Mouse (Mus musculus): Measurements from ENCODE around the gene Cnpy3. TPM values are rescaled to one million over a fixed set of nuclear protein-coding genes. Genes with fewer than 3 reads are reported as not detected.

Cnpy3 gene
- polyA plus RNA-seq, 1 experiment from 2014 or later, result 67.0 TPM

GRCm38 (mm10) chr17:46699245-46699644 lies 52.8 kb downstream of the Cnpy3 start:
- H3K4me1 ChIP-seq, result peaks cover 28% of the 10 kb centered on the region
- no peak overlapping the region for H3K4me3 ChIP-seq
- H3K27me3 ChIP-seq, result no peaks in the 10 kb centered on the region
- no peaks in the 10 kb centered on the region for H3K9me3 ChIP-seq
- no peak for ATAC-seq (ENCODE audit: insufficient number of reproducible peaks, insufficient read depth, low FRiP score, low TSS enrichment, low read depth)
- no peak overlapping the region for H3K27ac ChIP-seq
- H3K9ac ChIP-seq, result no peak overlapping the region; the same call in 1 of the 2 replicates
- WGBS, result 88% methylated on average over 5 of the region's 5 CpGs
- no peak overlapping the region for H3K4me2 ChIP-seq
- peaks cover 50% of the 10 kb centered on the region for H3K36me3 ChIP-seq

- Histone ChIP-seq H3K27me3 (no peaks in the 10 kb centered on the region), H3K9me3 (no peaks in the 10 kb centered on the region), H3K4me3 (no peak overlapping the region), H3K27ac (no peak overlapping the region), H3K4me1 (peaks cover 22% of the 10 kb centered on the region), H3K9ac (no peak overlapping the region), H3K4me2 (no peak overlapping the region), H3K36me3 (peaks cover 53% of the 10 kb centered on the region)
- no peak for ATAC-seq (ENCODE audit: insufficient number of reproducible peaks, insufficient read depth, low FRiP score, low TSS enrichment, low read depth)
- 82% methylated on average over 6 of the region's 6 CpGs for WGBS
These were observed 53.5 kb downstream of the Cnpy3 start for GRCm38 (mm10) chr17:46698515-46698914.

GRCm38 (mm10) chr17:46694517-46695063 lies 57.4 kb downstream of the Cnpy3 start:
- H3K9me3 ChIP-seq, result no peaks in the 10 kb centered on the region
- no peak overlapping the region for H3K27ac ChIP-seq
- H3K4me2 ChIP-seq, result no peak overlapping the region
- no peaks in the 10 kb centered on the region for H3K4me1 ChIP-seq
- H3K36me3 ChIP-seq, result peaks cover 48% of the 10 kb centered on the region
- no peak overlapping the region for H3K9ac ChIP-seq
- no peak for ATAC-seq (ENCODE audit: insufficient number of reproducible peaks, insufficient read depth, low FRiP score, low TSS enrichment, low read depth)
- H3K4me3 ChIP-seq, result no peak overlapping the region
- no peaks in the 10 kb centered on the region for H3K27me3 ChIP-seq
- 85% methylated on average over 1 of the region's 1 CpGs for WGBS

GRCm38 (mm10) chr17:46691390-46691789 lies 60.6 kb downstream of the Cnpy3 start:
- no peak overlapping the region for H3K4me3 ChIP-seq
- H3K9ac ChIP-seq, result no peak overlapping the region
- H3K4me1 ChIP-seq, result no peaks in the 10 kb centered on the region
- H3K27me3 ChIP-seq, result no peaks in the 10 kb centered on the region
- WGBS, result 88% methylated on average over 2 of the region's 2 CpGs
- H3K9me3 ChIP-seq, result no peaks in the 10 kb centered on the region
- no peak overlapping the region for H3K4me2 ChIP-seq
- H3K27ac ChIP-seq, result no peak overlapping the region
- no peak for ATAC-seq (ENCODE audit: insufficient number of reproducible peaks, insufficient read depth, low FRiP score, low TSS enrichment, low read depth)
- H3K36me3 ChIP-seq, result peaks cover 38% of the 10 kb centered on the region

GRCm38 (mm10) chr17:46690665-46691064 lies 61.3 kb downstream of the Cnpy3 start:
- Histone ChIP-seq H3K4me2 (no peak overlapping the region), H3K9me3 (no peaks in the 10 kb centered on the region), H3K36me3 (peaks cover 38% of the 10 kb centered on the region), H3K27me3 (no peaks in the 10 kb centered on the region), H3K9ac (no peak overlapping the region), H3K27ac (no peak overlapping the region), H3K4me1 (no peaks in the 10 kb centered on the region), H3K4me3 (no peak overlapping the region)
- no peak for ATAC-seq (ENCODE audit: insufficient number of reproducible peaks, insufficient read depth, low FRiP score, low TSS enrichment, low read depth)
- WGBS, result 96% methylated on average over 12 of the region's 12 CpGs

- peaks cover 9% of the 10 kb centered on the region for H3K4me1 ChIP-seq
- H3K4me2 ChIP-seq, result no peak overlapping the region
- no peaks in the 10 kb centered on the region for H3K27me3 ChIP-seq
- H3K9ac ChIP-seq, result no peak overlapping the region
- H3K27ac ChIP-seq, result no peak overlapping the region
- no peak for ATAC-seq (ENCODE audit: insufficient number of reproducible peaks, insufficient read depth, low FRiP score, low TSS enrichment, low read depth)
- no peak overlapping the region for H3K4me3 ChIP-seq
- peaks cover 53% of the 10 kb centered on the region for H3K36me3 ChIP-seq
- WGBS, result 91% methylated on average over 6 of the region's 6 CpGs
- no peaks in the 10 kb centered on the region for H3K9me3 ChIP-seq
These were observed 66.1 kb downstream of the Cnpy3 start for GRCm38 (mm10) chr17:46685913-46686312.

Other genes with a start within 250 kb of the Cnpy3 start
- gene Cul9, start 205.8 kb downstream of the Cnpy3 start, polyA plus RNA-seq (2015; fragmentation: Nextera tagmentation; extraction: Ambion mirVana), result 10.7 and 11.4 TPM in 2 replicates
- 6.3 and 8.9 TPM in 2 replicates for gene Srf, start 196.0 kb downstream of the Cnpy3 start, polyA plus RNA-seq (2015; fragmentation: Nextera tagmentation; extraction: Ambion mirVana)
- gene Ptk7, start 122.7 kb downstream of the Cnpy3 start, polyA plus RNA-seq (2015; fragmentation: Nextera tagmentation; extraction: Ambion mirVana), result 148 and 149 TPM in 2 replicates
- gene Klc4, start 106.2 kb downstream of the Cnpy3 start, polyA plus RNA-seq (2015; fragmentation: Nextera tagmentation; extraction: Ambion mirVana), result 21.8 and 26.3 TPM in 2 replicates
- gene Mrpl2, start 106.0 kb downstream of the Cnpy3 start, polyA plus RNA-seq (2015; fragmentation: Nextera tagmentation; extraction: Ambion mirVana), result 92.7 and 95.4 TPM in 2 replicates
- 57.4 and 64.1 TPM in 2 replicates for gene Cul7, start 101.9 kb downstream of the Cnpy3 start, polyA plus RNA-seq (2015; fragmentation: Nextera tagmentation; extraction: Ambion mirVana)
- gene Rrp36, start 77.9 kb downstream of the Cnpy3 start, polyA plus RNA-seq (2015; fragmentation: Nextera tagmentation; extraction: Ambion mirVana), result 72.3 and 75.6 TPM in 2 replicates
- gene Mea1, start 73.4 kb downstream of the Cnpy3 start, polyA plus RNA-seq (2015; fragmentation: Nextera tagmentation; extraction: Ambion mirVana), result 160 and 176 TPM in 2 replicates
- 121 and 133 TPM in 2 replicates for gene Klhdc3, start 71.3 kb downstream of the Cnpy3 start, polyA plus RNA-seq (2015; fragmentation: Nextera tagmentation; extraction: Ambion mirVana)
- gene Ppp2r5d, start 47.1 kb downstream of the Cnpy3 start, polyA plus RNA-seq (2015; fragmentation: Nextera tagmentation; extraction: Ambion mirVana), result 85.8 and 100 TPM in 2 replicates
- 27.9 and 32.4 TPM in 2 replicates for gene Pex6, start 40.8 kb downstream of the Cnpy3 start, polyA plus RNA-seq (2015; fragmentation: Nextera tagmentation; extraction: Ambion mirVana)
- gene Gnmt, start 23.0 kb downstream of the Cnpy3 start, polyA plus RNA-seq (2015; fragmentation: Nextera tagmentation; extraction: Ambion mirVana), result 0.34 and 1.8 TPM in 2 replicates
- gene Ptcra, start 11.5 kb upstream of the Cnpy3 start, polyA plus RNA-seq (2015; fragmentation: Nextera tagmentation; extraction: Ambion mirVana), result 0.53 TPM in 1 of 2 replicates, not detected in the other
- gene 2310039H08Rik, start 20.4 kb upstream of the Cnpy3 start, polyA plus RNA-seq (2015; fragmentation: Nextera tagmentation; extraction: Ambion mirVana), result 69.8 and 78.6 TPM in 2 replicates
- 172 and 178 TPM in 2 replicates for gene Rpl7l1, start 30.5 kb upstream of the Cnpy3 start, polyA plus RNA-seq (2015; fragmentation: Nextera tagmentation; extraction: Ambion mirVana)
- 4.4 and 5.0 TPM in 2 replicates for gene Bicral, start 106.3 kb upstream of the Cnpy3 start, polyA plus RNA-seq (2015; fragmentation: Nextera tagmentation; extraction: Ambion mirVana)
- gene Tbcc, start 138.5 kb upstream of the Cnpy3 start, polyA plus RNA-seq (2015; fragmentation: Nextera tagmentation; extraction: Ambion mirVana), result 58.5 and 63.3 TPM in 2 replicates
- not detected in 2 replicates for gene Prph2, start 158.2 kb upstream of the Cnpy3 start, polyA plus RNA-seq (2015; fragmentation: Nextera tagmentation; extraction: Ambion mirVana)